Mouse (Mus musculus) frontal cortex, postnatal 10 days (tissue): Measurements from ENCODE around the gene Cnn3.

Experiments used
- DNase-seq, 2 experiments: peaks; one replicate each; pipeline ENCODE4 v3.0.0; 2022; ENCODE audit warnings: low spot score in 2 of 2, mixed read lengths in 1 of 2

Cnn3 gene

GRCm38 (mm10) chr3:121489462-121490118 lies 63.3 kb downstream of the Cnn3 start:
- peak in 1 of 2 experiments; percentile 26 for DNase-seq

GRCm38 (mm10) chr3:121490941-121491340 lies 64.6 kb downstream of the Cnn3 start:
- no peak for DNase-seq

DNA sequence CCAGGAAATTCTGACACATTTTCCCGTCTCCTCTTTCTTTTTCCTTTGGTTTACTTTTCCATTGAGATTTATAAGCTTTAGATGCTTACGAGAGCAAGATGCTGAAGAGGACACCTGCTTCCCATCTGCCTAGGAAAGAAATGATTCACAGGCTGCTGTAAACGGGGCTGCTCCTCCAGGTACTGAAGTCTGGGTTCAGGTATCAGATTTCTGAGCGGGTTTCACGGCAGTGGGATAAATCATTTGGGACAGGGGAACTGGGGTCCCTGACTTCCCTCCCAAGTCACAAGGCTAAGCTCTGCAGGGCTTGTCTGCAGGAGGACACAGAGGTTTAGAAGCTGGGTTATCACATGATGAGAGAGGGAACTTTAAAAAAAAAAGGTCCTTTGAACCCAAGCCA lies 65.7 kb downstream of the Cnn3 start:
- no peak for DNase-seq

GRCm38 (mm10) chr3:121493997-121494421 lies 67.7 kb downstream of the Cnn3 start:
- no peak for DNase-seq

DNA sequence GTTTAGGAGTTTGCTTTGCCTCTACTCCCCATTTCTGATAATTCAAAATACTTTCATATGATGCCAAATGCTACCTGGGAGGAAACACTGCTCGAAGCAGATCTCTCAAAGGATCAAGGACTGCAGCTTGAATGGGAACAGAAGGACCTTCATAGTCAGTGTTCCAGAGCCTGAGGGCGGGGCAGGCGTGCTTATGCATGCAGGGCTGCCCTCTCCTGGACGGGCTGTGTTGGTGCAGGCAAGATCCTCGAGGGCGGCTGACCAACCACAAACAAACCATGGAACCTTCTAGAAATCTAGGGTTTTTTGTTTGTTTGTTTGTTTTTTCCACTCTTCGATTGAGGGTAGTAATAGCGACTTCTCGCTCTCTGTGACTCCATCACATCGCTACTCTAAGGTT lies 73.9 kb downstream of the Cnn3 start:
- peak in 1 of 2 experiments; percentile 46 for DNase-seq

DNA sequence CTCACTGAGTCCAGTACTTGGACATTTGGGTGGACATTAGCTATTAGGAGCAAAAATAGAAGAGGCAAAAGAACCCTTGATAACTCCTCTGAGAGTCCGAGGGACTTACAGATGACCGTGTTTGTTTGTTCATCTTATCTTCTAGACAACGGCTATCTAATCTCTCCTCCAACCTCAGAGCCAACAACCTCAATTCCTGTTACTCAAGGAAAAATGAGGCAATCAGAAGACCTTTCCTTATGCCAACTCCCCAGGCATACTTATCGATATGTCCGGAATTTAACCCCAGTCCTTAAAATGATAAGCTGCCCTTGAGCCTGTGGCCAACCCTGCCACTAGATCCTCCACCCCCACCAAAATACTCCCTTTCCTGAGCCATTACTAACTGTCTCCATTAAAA lies 74.4 kb downstream of the Cnn3 start:
- DNase-seq = no peak

- no peak for DNase-seq
Observed at GRCm38 (mm10) chr3:121504927-121505487, 78.7 kb downstream of the Cnn3 start.

DNA sequence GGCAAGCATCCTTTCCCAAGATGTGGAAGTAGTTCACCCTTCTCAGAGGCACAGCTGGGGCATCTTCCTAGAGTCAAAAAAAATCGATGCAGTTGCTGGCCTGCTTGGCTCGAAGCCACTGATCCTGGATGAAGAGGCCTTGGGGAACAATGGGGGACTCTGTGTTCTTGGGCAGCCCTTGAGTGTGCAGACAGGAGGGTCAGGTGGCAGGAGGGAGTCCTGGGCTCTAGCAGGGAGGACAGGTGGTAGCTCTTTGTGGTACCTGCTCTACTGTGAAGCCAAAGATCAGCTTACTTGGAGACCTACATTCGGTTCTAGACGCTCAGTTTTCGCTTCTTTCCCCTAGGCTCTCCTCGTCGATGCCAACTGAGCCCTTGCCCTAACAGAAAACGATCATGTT lies 79.9 kb downstream of the Cnn3 start:
- DNase-seq = no peak

DNA sequence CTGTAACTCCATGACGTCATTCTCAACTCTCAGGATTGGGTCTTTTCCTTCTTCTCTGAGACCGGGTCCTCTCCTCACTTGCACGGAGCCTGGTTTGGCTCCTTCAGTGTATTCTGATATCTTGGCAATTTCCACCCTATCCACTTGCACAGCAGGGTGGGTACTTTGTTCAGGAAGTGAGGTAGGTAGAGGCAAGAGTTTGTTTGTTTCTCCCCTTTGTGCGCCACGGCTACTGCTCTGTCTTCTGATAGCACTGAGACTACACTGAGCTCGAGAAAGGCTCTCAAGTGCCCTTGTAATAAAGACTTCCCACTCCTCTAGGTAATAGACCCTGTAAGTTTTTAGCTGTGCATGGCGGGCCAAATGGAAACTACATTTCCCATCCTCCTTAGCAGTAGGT lies 80.5 kb downstream of the Cnn3 start:
- no peak for DNase-seq

DNA sequence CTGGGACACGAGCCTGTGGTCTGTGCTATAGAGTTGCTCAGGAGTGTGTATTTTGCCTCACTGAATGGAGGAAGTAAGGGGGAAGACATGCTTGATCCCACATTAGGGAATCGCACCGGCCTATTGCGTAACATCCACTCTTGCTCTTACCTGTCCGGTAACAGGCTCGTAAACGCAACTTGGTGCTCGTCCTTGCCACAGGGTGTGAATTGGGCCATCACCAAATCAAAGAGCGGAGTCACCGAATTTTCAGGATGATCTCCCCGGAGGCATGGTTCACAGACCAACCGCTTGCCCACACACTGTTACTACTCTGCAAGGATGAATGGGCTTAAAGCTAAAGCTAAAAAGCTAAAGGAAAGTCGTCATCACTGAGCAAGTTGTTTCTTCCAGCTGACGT lies 81.4 kb downstream of the Cnn3 start:
- DNase-seq = no peak
